Mouse (Mus musculus) limb, embryonic 11.5 days (tissue): ENCODE data around the gene Gm12185. TPM values are rescaled to one million over a fixed set of nuclear protein-coding genes. Genes with fewer than 3 reads are reported as not detected.
"Not testable (repeated sequence)": the region's sequence is repeated elsewhere in the genome, so short reads cannot be mapped to it uniquely, and the experiment has no call there.

Source experiments
- ATAC-seq: fragments of 200-750 bp; cut with Nextera tagmentation; 2 replicates; pipeline ENCODE4 v1.8.0; 2017; ENCODE audit warnings: low read depth; ENCODE audit not compliant: insufficient number of reproducible peaks, low FRiP score, low TSS enrichment
- DNase-seq: peaks from one replicate; pipeline ENCODE4 v3.0.0-alpha.2; 2015; ENCODE audit warnings: low spot score
- H3K27ac ChIP-seq: fragments of 300-500 bp; sonication (generic); replicated peaks from 2 replicates; pipeline ENCODE4 v1.5.1; 2014; ENCODE audit warnings: low read depth, mild to moderate bottlenecking, low read length
- H3K27me3 ChIP-seq: fragments of 300-500 bp; sonication (generic); 2 replicates; pipeline ENCODE4 v1.6.1; 2014; ENCODE audit warnings: mild to moderate bottlenecking, low read length, mixed read lengths; ENCODE audit not compliant: control insufficient read depth, insufficient read depth
- H3K36me3 ChIP-seq: fragments of 300-500 bp; sonication (generic); 2 replicates; pipeline ENCODE4 v1.6.1; 2014; ENCODE audit warnings: mild to moderate bottlenecking, low read length, moderate library complexity, mixed read lengths; ENCODE audit not compliant: control insufficient read depth, insufficient read depth
- H3K4me1 ChIP-seq: fragments of 300-500 bp; sonication (generic); 2 replicates; pipeline ENCODE4 v1.6.1; 2014; ENCODE audit warnings: low read length, mixed read lengths; ENCODE audit not compliant: control insufficient read depth, insufficient read depth
- H3K4me2 ChIP-seq: fragments of 300-500 bp; sonication (generic); 2 replicates; pipeline ENCODE4 v1.6.1; 2014; ENCODE audit warnings: low read depth, mild to moderate bottlenecking, moderate library complexity; ENCODE audit not compliant: severe bottlenecking
- H3K4me3 ChIP-seq: fragments of 300-500 bp; sonication (generic); 2 replicates; pipeline ENCODE4 v1.5.1; 2014; ENCODE audit warnings: low read depth, low read length
- H3K9ac ChIP-seq: fragments of 300-500 bp; sonication (generic); 2 replicates; pipeline ENCODE4 v1.6.1; 2014; ENCODE audit warnings: mild to moderate bottlenecking, low read length
- H3K9me3 ChIP-seq: fragments of 300-500 bp; sonication (generic); 2 replicates; pipeline ENCODE4 v1.6.1; 2016; ENCODE audit warnings: low read length; ENCODE audit not compliant: control insufficient read depth
- WGBS: fragments of 180-500 bp; shearing (Covaris S2); extraction: QIAGEN DNeasy Blood & Tissue Kit; methylation state at CpG from one replicate; pipeline ENCODE4 v1.1.7; 2014; 5-methylcytosine and 5-hydroxymethylcytosine counted together
- polyA plus RNA-seq: library from polyadenylated mRNA; unstranded; fragments of >200 nt; fragmentation: Nextera tagmentation; extraction: Ambion mirVana; gene quantifications from 2 replicates; pipeline ENCODE4 v1.2.1, GENCODE M21; 2014

Gm12185 gene
- not detected in 2 replicates for polyA plus RNA-seq

- not testable (repeated sequence) for H3K4me2 ChIP-seq, H3K9ac ChIP-seq, H3K27ac ChIP-seq, H3K9me3 ChIP-seq, H3K36me3 ChIP-seq, H3K4me3 ChIP-seq, DNase-seq, H3K27me3 ChIP-seq, H3K4me1 ChIP-seq, ATAC-seq
- 60% methylated on average over 4 of the region's 4 CpGs for WGBS
Observed at GRCm38 (mm10) chr11:48991740-48992520, at the start of gene Gm12185. Gene Gm12185 (minus strand): TSS chr11:48992226.

GRCm38 (mm10) chr11:49012074-49012473 lies 20.0 kb upstream of the Gm12185 start:
- not testable (repeated sequence) for ATAC-seq, H3K4me1 ChIP-seq, H3K4me2 ChIP-seq, H3K9me3 ChIP-seq, H3K9ac ChIP-seq, DNase-seq, H3K27me3 ChIP-seq, H3K27ac ChIP-seq, H3K4me3 ChIP-seq, H3K36me3 ChIP-seq

- not testable (repeated sequence) for H3K9me3 ChIP-seq, H3K36me3 ChIP-seq, H3K4me3 ChIP-seq, DNase-seq, H3K4me2 ChIP-seq, H3K27ac ChIP-seq, H3K4me1 ChIP-seq, H3K27me3 ChIP-seq, ATAC-seq, H3K9ac ChIP-seq
- WGBS: 67% methylated on average over 1 of the region's 1 CpGs
Observed at GRCm38 (mm10) chr11:49006785-49007184, 14.8 kb upstream of the Gm12185 start.

GRCm38 (mm10) chr11:49006317-49006716 lies 14.3 kb upstream of the Gm12185 start:
- not testable (repeated sequence) for H3K9me3 ChIP-seq, DNase-seq, H3K27me3 ChIP-seq, H3K4me1 ChIP-seq, H3K4me3 ChIP-seq, H3K36me3 ChIP-seq, H3K27ac ChIP-seq, H3K9ac ChIP-seq, ATAC-seq, H3K4me2 ChIP-seq
- 73% methylated on average over 2 of the region's 2 CpGs for WGBS

- 76% methylated on average over 1 of the region's 1 CpGs for WGBS
- H3K4me1 ChIP-seq, H3K9ac ChIP-seq, H3K27ac ChIP-seq, DNase-seq, H3K4me2 ChIP-seq, ATAC-seq, H3K36me3 ChIP-seq, H3K4me3 ChIP-seq, H3K27me3 ChIP-seq, H3K9me3 ChIP-seq: not testable (repeated sequence)
Observed at GRCm38 (mm10) chr11:49000411-49000810, 8.4 kb upstream of the Gm12185 start.

GRCm38 (mm10) chr11:48994018-48994417 lies 2.0 kb upstream of the Gm12185 start, which contains the start of gene Tgtp1:
Gene Tgtp1 (minus strand): TSS chr11:48994172.
- H3K4me3 ChIP-seq, H3K4me1 ChIP-seq, H3K4me2 ChIP-seq, H3K9me3 ChIP-seq, H3K27ac ChIP-seq, H3K36me3 ChIP-seq, H3K27me3 ChIP-seq, H3K9ac ChIP-seq, DNase-seq, ATAC-seq: not testable (repeated sequence)
- WGBS: 60% methylated on average over 2 of the region's 2 CpGs

- not testable (repeated sequence) for ATAC-seq
Observed at GRCm38 (mm10) chr11:48993296-48993695, 1.3 kb upstream of the Gm12185 start.

GRCm38 (mm10) chr11:48989981-48990380 lies 2.0 kb downstream of the Gm12185 start:
- not testable (repeated sequence) for H3K4me3 ChIP-seq, DNase-seq, H3K9me3 ChIP-seq, H3K27me3 ChIP-seq, H3K9ac ChIP-seq, ATAC-seq, H3K36me3 ChIP-seq, H3K4me2 ChIP-seq, H3K4me1 ChIP-seq, H3K27ac ChIP-seq
- WGBS: 48% methylated on average over 1 of the region's 2 CpGs

More at GRCm38 (mm10) chr11:48993296-48993695, 1.3 kb upstream of the Gm12185 start:
- H3K9ac ChIP-seq, H3K27ac ChIP-seq, H3K4me2 ChIP-seq, H3K27me3 ChIP-seq, H3K9me3 ChIP-seq, H3K4me1 ChIP-seq, H3K4me3 ChIP-seq, H3K36me3 ChIP-seq, DNase-seq: not testable (repeated sequence)
- WGBS: 19% methylated on average over 10 of the region's 10 CpGs
